In the genomic region with DNA sequence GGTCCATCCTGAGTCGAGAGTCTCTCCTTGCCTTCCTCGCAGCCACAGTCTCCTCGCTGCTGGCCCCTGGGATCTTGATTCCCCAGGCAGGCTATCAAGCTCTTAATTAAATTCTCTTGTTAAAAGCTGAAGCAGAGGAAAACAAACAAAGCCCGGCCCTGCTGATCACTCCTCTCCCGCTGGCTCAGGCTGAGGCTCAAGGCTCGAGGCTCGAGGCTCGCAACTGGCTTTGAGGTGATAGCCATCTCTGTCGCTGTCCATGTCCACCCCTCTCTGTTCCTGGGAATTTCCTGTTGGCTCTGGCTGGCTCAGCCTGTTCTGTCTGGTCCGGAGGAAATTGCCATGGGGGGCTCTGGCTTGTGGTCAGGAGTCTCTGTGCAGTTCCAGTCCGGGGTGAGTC, we compare ENCODE assay signal across 18 mouse cellular contexts. TPM values are rescaled to one million over a fixed set of nuclear protein-coding genes. Genes with fewer than 3 reads are reported as not detected.
A peak's percentile ranks its signal among the peaks of the same experiment; 100 is the strongest.
DNase-seq lines count a peak whose midpoint lies in the region; ATAC-seq lines count a peak whose summit lies in the region.
"Had no signal": no experiment of that assay in that cellular context is flagged by ENCODE, and none has a peak within 500 bp of the region (broad histone marks: within the 10 kb centered on the region; RNA-seq: fewer than 3 reads in every experiment).

No protein-coding gene starts in this region.

- 0 out of 2 replicates have a peak overlapping the region, but pooled peaks have one; percentile 43 for H3K9ac ChIP-seq in heart, embryonic 11.5 days (ENCODE audit: low read depth, low read length)
- no peak overlapping the region; the same call in 1 of the 2 replicates for H3K9ac ChIP-seq in kidney, embryonic 16.5 days (replicated peaks; ENCODE audit: low read length)
- H3K9ac ChIP-seq in midbrain, embryonic 14.5 days (replicated peaks; ENCODE audit: low read length) = no peak overlapping the region
- H3K9ac ChIP-seq in midbrain, embryonic 11.5 days (ENCODE audit: low read length) = no peak overlapping the region
- H3K9ac ChIP-seq: forebrain, postnatal 0 days; liver, embryonic 12.5 days; midbrain, embryonic 13.5 days had no signal

- DNase-seq in heart, embryonic 10.5 days (ENCODE audit: low spot score) = no peak
- DNase-seq in kidney, postnatal 14 days = peak; percentile 24
- peak; percentile 34 for DNase-seq in midbrain, embryonic 14.5 days
- no peak for DNase-seq in midbrain, embryonic 11.5 days (ENCODE audit: low spot score, missing footprints)
- DNase-seq in retina, postnatal 1 day = peak; percentile 42
- DNase-seq in ovary, postnatal 36 days (ENCODE audit: low spot score) = no peak
- DNase-seq: adrenal gland, postnatal 36 days; B cell, adult 2 months; cerebellum, adult 8-10 months; forebrain, postnatal 0 days; right cerebral cortex, postnatal 25 days had no signal

- H3K27ac ChIP-seq in heart, embryonic 11.5 days (ENCODE audit: low read depth, low read length) = no peak overlapping the region
- H3K27ac ChIP-seq in heart, embryonic 10.5 days = no peak overlapping the region
- no peak overlapping the region for H3K27ac ChIP-seq in kidney, embryonic 16.5 days (ENCODE audit: low read length)
- H3K27ac ChIP-seq in midbrain, embryonic 14.5 days (replicated peaks; ENCODE audit: low read depth, low read length) = no peak overlapping the region
- H3K27ac ChIP-seq in midbrain, embryonic 11.5 days (ENCODE audit: low read depth, low read length) = no peak overlapping the region
- H3K27ac ChIP-seq: liver, embryonic 12.5 days; macrophage; midbrain, embryonic 13.5 days had no signal

- 11% methylated on average over 11 of the region's 11 CpGs for WGBS in heart, embryonic 11.5 days (ENCODE audit: insufficient replicate concordance)
- WGBS in heart, embryonic 10.5 days = 11% methylated on average over 11 of the region's 11 CpGs
- WGBS in kidney, embryonic 16.5 days = 15% methylated on average over 11 of the region's 11 CpGs
- WGBS in midbrain, embryonic 14.5 days = 8% methylated on average over 11 of the region's 11 CpGs
- 6% methylated on average over 11 of the region's 11 CpGs for WGBS in midbrain, embryonic 11.5 days

- ATAC-seq in heart, embryonic 11.5 days (replicated peaks; ENCODE audit: insufficient number of reproducible peaks, low FRiP score, low TSS enrichment) = no peak
- ATAC-seq in kidney, embryonic 16.5 days (ENCODE audit: low FRiP score, low TSS enrichment) = no peak
- ATAC-seq in midbrain, embryonic 14.5 days (ENCODE audit: low FRiP score, low TSS enrichment) = no peak
- no peak for ATAC-seq in midbrain, embryonic 11.5 days (ENCODE audit: low FRiP score)
- ATAC-seq: forebrain, postnatal 0 days; liver, embryonic 12.5 days; midbrain, embryonic 13.5 days; Patski had no signal

- peaks cover 37% of the 10 kb centered on the region for H3K27me3 ChIP-seq in heart, embryonic 11.5 days (ENCODE audit: control insufficient read depth, insufficient read depth, low read length)
- H3K27me3 ChIP-seq in heart, embryonic 10.5 days (ENCODE audit: insufficient read depth, poor library complexity, severe bottlenecking) = peaks cover 58% of the 10 kb centered on the region
- H3K27me3 ChIP-seq in kidney, embryonic 16.5 days (ENCODE audit: insufficient read depth, low read length) = peaks cover 16% of the 10 kb centered on the region
- no peaks in the 10 kb centered on the region; the same call in 1 of the 2 replicates for H3K27me3 ChIP-seq in midbrain, embryonic 14.5 days (ENCODE audit: control insufficient read depth, insufficient read depth, low read length)
- peaks cover 11% of the 10 kb centered on the region for H3K27me3 ChIP-seq in midbrain, embryonic 11.5 days (ENCODE audit: control insufficient read depth, insufficient read depth, low read length)
- H3K27me3 ChIP-seq: Patski had no signal

- no peak overlapping the region for H3K4me2 ChIP-seq in heart, embryonic 11.5 days
- no peak overlapping the region for H3K4me2 ChIP-seq in kidney, embryonic 16.5 days (replicated peaks; ENCODE audit: low read depth, low read length)
- no peak overlapping the region for H3K4me2 ChIP-seq in midbrain, embryonic 14.5 days (ENCODE audit: low read length)
- no peak overlapping the region for H3K4me2 ChIP-seq in midbrain, embryonic 11.5 days
- H3K4me2 ChIP-seq: liver, embryonic 12.5 days; midbrain, embryonic 13.5 days had no signal

- no peaks in the 10 kb centered on the region for H3K4me1 ChIP-seq in heart, embryonic 11.5 days (ENCODE audit: control insufficient read depth, insufficient read depth, low read length)
- H3K4me1 ChIP-seq in heart, embryonic 10.5 days = peaks cover 14% of the 10 kb centered on the region
- H3K4me1 ChIP-seq in kidney, embryonic 16.5 days (ENCODE audit: insufficient read depth, low read length) = peaks cover 7% of the 10 kb centered on the region; the same call in 1 of the 2 replicates
- H3K4me1 ChIP-seq in midbrain, embryonic 14.5 days (ENCODE audit: control insufficient read depth, insufficient read depth, low read length) = 0 out of 2 replicates have a peak, but pooled peaks cover 3% of the 10 kb centered on the region
- H3K4me1 ChIP-seq in midbrain, embryonic 11.5 days (ENCODE audit: control insufficient read depth, insufficient read depth, low read length) = peaks cover 3% of the 10 kb centered on the region

- no peaks in the 10 kb centered on the region for H3K36me3 ChIP-seq in heart, embryonic 11.5 days (ENCODE audit: control insufficient read depth, insufficient read depth, low read length)
- no peaks in the 10 kb centered on the region for H3K36me3 ChIP-seq in heart, embryonic 10.5 days
- no peaks in the 10 kb centered on the region for H3K36me3 ChIP-seq in kidney, embryonic 16.5 days (ENCODE audit: insufficient read depth, low read length)
- no peaks in the 10 kb centered on the region for H3K36me3 ChIP-seq in midbrain, embryonic 14.5 days (ENCODE audit: control insufficient read depth, insufficient read depth, low read length)
- no peaks in the 10 kb centered on the region for H3K36me3 ChIP-seq in midbrain, embryonic 11.5 days (ENCODE audit: control insufficient read depth, insufficient read depth, low read length)
- H3K36me3 ChIP-seq: liver, embryonic 12.5 days; midbrain, embryonic 13.5 days had no signal

- no peaks in the 10 kb centered on the region for H3K9me3 ChIP-seq in heart, embryonic 11.5 days (replicated peaks; ENCODE audit: control insufficient read depth, low read length)
- no peaks in the 10 kb centered on the region for H3K9me3 ChIP-seq in heart, embryonic 10.5 days
- H3K9me3 ChIP-seq in kidney, embryonic 16.5 days (ENCODE audit: low read length) = no peaks in the 10 kb centered on the region
- no peaks in the 10 kb centered on the region for H3K9me3 ChIP-seq in midbrain, embryonic 14.5 days (ENCODE audit: control insufficient read depth, low read length)
- no peaks in the 10 kb centered on the region for H3K9me3 ChIP-seq in midbrain, embryonic 11.5 days (ENCODE audit: control insufficient read depth, low read length)
- H3K9me3 ChIP-seq: liver, embryonic 12.5 days; midbrain, embryonic 13.5 days had no signal

- no peak overlapping the region for H3K4me3 ChIP-seq in heart, embryonic 11.5 days (ENCODE audit: low read depth, low read length)
- H3K4me3 ChIP-seq in heart, embryonic 10.5 days = no peak overlapping the region
- H3K4me3 ChIP-seq in kidney, embryonic 16.5 days (ENCODE audit: low read length) = no peak overlapping the region
- no peak overlapping the region for H3K4me3 ChIP-seq in midbrain, embryonic 14.5 days (replicated peaks; ENCODE audit: low read depth, low read length)
- no peak overlapping the region for H3K4me3 ChIP-seq in midbrain, embryonic 11.5 days (ENCODE audit: low read depth, low read length)
- H3K4me3 ChIP-seq: liver, embryonic 12.5 days; midbrain, embryonic 13.5 days had no signal

RNA-seq across cellular contexts. Expression of a gene that starts 4.4 kb away (rescaled TPM):
- 0.39 TPM in 1 of 2 replicates, not detected in the other for polyA plus RNA-seq in heart, embryonic 11.5 days (2014; fragmentation: Nextera tagmentation; extraction: Ambion mirVana)
- 0.05 and 0.19 TPM in 2 replicates for polyA plus RNA-seq in heart, embryonic 10.5 days (2016; fragmentation: Nextera tagmentation; extraction: Ambion mirVana)
- 0.44 and 0.72 TPM in 2 replicates for polyA plus RNA-seq in kidney, embryonic 16.5 days (2015; fragmentation: Nextera tagmentation; extraction: Ambion mirVana)
- polyA plus RNA-seq in midbrain, embryonic 14.5 days (2014; fragmentation: Nextera tagmentation; extraction: Ambion mirVana) = 0.86 and 1.3 TPM in 2 replicates
- 0.34 and 0.69 TPM in 2 replicates for polyA plus RNA-seq in midbrain, embryonic 11.5 days (2014; fragmentation: Nextera tagmentation; extraction: Ambion mirVana)
- polyA plus RNA-seq: heart, embryonic 14.5 days; liver, embryonic 12.5 days; macrophage had no signal

RNA-seq across cellular contexts. Expression of a gene that starts 43.1 kb away (rescaled TPM):
- polyA plus RNA-seq in heart, embryonic 11.5 days (2014; fragmentation: Nextera tagmentation; extraction: Ambion mirVana) = 0.25 and 0.29 TPM in 2 replicates
- polyA plus RNA-seq in heart, embryonic 10.5 days (2016; fragmentation: Nextera tagmentation; extraction: Ambion mirVana) = 0.18 TPM in 1 of 2 replicates, not detected in the other
- 0.35 and 0.46 TPM in 2 replicates for polyA plus RNA-seq in kidney, embryonic 16.5 days (2015; fragmentation: Nextera tagmentation; extraction: Ambion mirVana)
- polyA plus RNA-seq in midbrain, embryonic 14.5 days (2014; fragmentation: Nextera tagmentation; extraction: Ambion mirVana) = 0.12 and 0.16 TPM in 2 replicates
- 0.15 and 0.46 TPM in 2 replicates for polyA plus RNA-seq in midbrain, embryonic 11.5 days (2014; fragmentation: Nextera tagmentation; extraction: Ambion mirVana)
- polyA plus RNA-seq: liver, embryonic 12.5 days; macrophage had no signal

RNA-seq across cellular contexts. Expression of a gene that starts 50.6 kb away (rescaled TPM):
- 85.8 and 108 TPM in 2 replicates for polyA plus RNA-seq in heart, embryonic 11.5 days (2014; fragmentation: Nextera tagmentation; extraction: Ambion mirVana)
- polyA plus RNA-seq in heart, embryonic 10.5 days (2016; fragmentation: Nextera tagmentation; extraction: Ambion mirVana) = 96.4 and 126 TPM in 2 replicates
- polyA plus RNA-seq in kidney, embryonic 16.5 days (2015; fragmentation: Nextera tagmentation; extraction: Ambion mirVana) = 131 and 152 TPM in 2 replicates
- polyA plus RNA-seq in midbrain, embryonic 14.5 days (2014; fragmentation: Nextera tagmentation; extraction: Ambion mirVana) = 40.1 and 40.2 TPM in 2 replicates
- polyA plus RNA-seq in midbrain, embryonic 11.5 days (2014; fragmentation: Nextera tagmentation; extraction: Ambion mirVana) = 94.2 and 99.5 TPM in 2 replicates

Comparison
In these comparisons a context has a peak if more than half of its experiments do, and no peak if none do; other contexts are left out.
1. DNase-seq: peak in kidney, postnatal 14 days (single experiment), midbrain, embryonic 14.5 days (single experiment) and retina, postnatal 1 day (single experiment); none in heart, embryonic 10.5 days (single experiment), midbrain, embryonic 11.5 days (single experiment) and ovary, postnatal 36 days (single experiment).